8 mouse cellular contexts compared by ENCODE assay signal in the genomic region with DNA sequence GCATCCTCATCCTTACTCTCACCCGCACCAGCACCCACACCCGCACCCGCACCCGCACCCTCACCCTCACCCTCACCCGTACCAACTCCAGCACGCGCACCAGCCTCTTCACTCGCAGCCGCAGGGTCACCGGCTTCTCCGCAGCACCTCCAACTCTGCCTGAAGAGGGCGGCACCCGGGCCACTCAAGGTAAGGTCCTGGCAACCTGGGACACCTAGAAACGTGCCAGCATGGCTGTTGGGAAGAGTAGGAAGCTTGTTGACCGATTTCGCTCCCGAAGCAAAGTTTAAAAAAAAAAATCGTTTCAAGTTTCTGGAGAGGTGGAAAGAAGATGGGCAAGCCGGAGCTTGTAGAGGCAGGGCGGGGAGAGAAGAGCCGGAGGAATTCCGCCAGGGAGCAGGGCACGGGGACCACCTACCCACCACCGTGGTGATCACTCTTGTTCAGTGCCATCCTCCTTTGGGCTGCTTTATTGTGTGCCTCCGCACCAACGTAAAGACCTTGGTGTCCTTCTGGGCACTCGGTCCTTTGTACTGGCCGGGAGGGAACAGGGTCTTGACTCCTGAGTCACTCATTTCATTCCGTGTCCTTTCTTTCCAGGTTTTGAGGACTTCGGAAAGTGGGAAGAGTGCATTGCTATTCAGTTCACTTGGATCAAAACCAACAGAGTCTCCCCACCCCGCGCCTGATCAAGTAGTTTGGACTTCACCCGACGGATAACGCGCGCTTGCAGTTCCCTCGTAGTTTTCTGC. TPM values are rescaled to one million over a fixed set of nuclear protein-coding genes. Genes with fewer than 3 reads are reported as not detected.
A peak's percentile ranks its signal among the peaks of the same experiment; 100 is the strongest.
DNase-seq lines count a peak whose midpoint lies in the region; ATAC-seq lines count a peak whose summit lies in the region.

No protein-coding gene starts in this region.

- H3K4me2 ChIP-seq in intestine, embryonic 16.5 days (ENCODE audit: low read depth, low read length), result peak overlapping the region; percentile 65
- peak overlapping the region; percentile 77 for H3K4me2 ChIP-seq in limb, embryonic 11.5 days (ENCODE audit: low read depth, severe bottlenecking)
- peak overlapping the region; percentile 67 for H3K4me2 ChIP-seq in midbrain, embryonic 11.5 days

- peaks cover 26% of the 10 kb centered on the region for H3K4me1 ChIP-seq in intestine, embryonic 16.5 days (ENCODE audit: control insufficient read depth, insufficient read depth, low read length)
- H3K4me1 ChIP-seq in limb, embryonic 11.5 days (ENCODE audit: control insufficient read depth, insufficient read depth, low read length), result peaks cover 18% of the 10 kb centered on the region
- peaks cover 5% of the 10 kb centered on the region; the same call in 1 of the 2 replicates for H3K4me1 ChIP-seq in midbrain, embryonic 11.5 days (ENCODE audit: control insufficient read depth, insufficient read depth, low read length)

- no peaks in the 10 kb centered on the region for H3K27me3 ChIP-seq in intestine, embryonic 16.5 days (replicated peaks; ENCODE audit: control insufficient read depth, insufficient read depth, low read length)
- H3K27me3 ChIP-seq in limb, embryonic 11.5 days (ENCODE audit: control insufficient read depth, insufficient read depth, low read length), result no peaks in the 10 kb centered on the region
- H3K27me3 ChIP-seq in midbrain, embryonic 11.5 days (ENCODE audit: control insufficient read depth, insufficient read depth, low read length), result no peaks in the 10 kb centered on the region

- peak; percentile 47 for DNase-seq in adipocyte (ENCODE audit: low spot score)
- DNase-seq in embryo, embryonic 10 days (ENCODE audit: low spot score), result peak; percentile 70
- peak; percentile 29 to 52 for DNase-seq in gastrocnemius, postnatal 36 days
- DNase-seq in limb, embryonic 11.5 days (ENCODE audit: low spot score), result peak; percentile 78
- peak; percentile 95 for DNase-seq in midbrain, embryonic 11.5 days (ENCODE audit: low spot score, missing footprints)
- peak; percentile 21 for DNase-seq in spleen, adult 12 weeks (ENCODE audit: low spot score)

- ATAC-seq in intestine, embryonic 16.5 days, result peak; percentile 25
- peak; percentile 8; the same call in 1 of the 2 replicates for ATAC-seq in limb, embryonic 11.5 days (ENCODE audit: insufficient number of reproducible peaks, low FRiP score, low TSS enrichment, low read depth)
- peak; percentile 17 for ATAC-seq in midbrain, embryonic 11.5 days (ENCODE audit: low FRiP score)
- ATAC-seq in monocyte, adult 5-6 weeks (replicated peaks; ENCODE audit: insufficient number of reproducible peaks, low FRiP score, low TSS enrichment, poor library complexity, severe bottlenecking), result no peak

- H3K9ac ChIP-seq in intestine, embryonic 16.5 days (ENCODE audit: low read depth, low read length), result peak overlapping the region; percentile 90
- peak overlapping the region; percentile 93 for H3K9ac ChIP-seq in limb, embryonic 11.5 days (ENCODE audit: low read length)
- peak overlapping the region; percentile 81 for H3K9ac ChIP-seq in midbrain, embryonic 11.5 days (ENCODE audit: low read length)

- H3K9me3 ChIP-seq in intestine, embryonic 16.5 days (ENCODE audit: control insufficient read depth, low read length), result no peaks in the 10 kb centered on the region
- no peaks in the 10 kb centered on the region for H3K9me3 ChIP-seq in limb, embryonic 11.5 days (ENCODE audit: control insufficient read depth, low read length)
- no peaks in the 10 kb centered on the region for H3K9me3 ChIP-seq in midbrain, embryonic 11.5 days (ENCODE audit: control insufficient read depth, low read length)

- intact Hi-C loops in gastrocnemius, postnatal 36 days (cut with DNase I), result loop anchor here (5.0 kb wide), 1 partner anchor 40 kb away; no protein-coding TSS in a partner anchor

- peak overlapping the region; percentile 66 for H3K4me3 ChIP-seq in intestine, embryonic 16.5 days (ENCODE audit: low read length)
- H3K4me3 ChIP-seq in limb, embryonic 11.5 days (ENCODE audit: low read depth, low read length), result peak overlapping the region; percentile 88
- peak overlapping the region; percentile 66 for H3K4me3 ChIP-seq in midbrain, embryonic 11.5 days (ENCODE audit: low read depth, low read length)

- WGBS in intestine, embryonic 16.5 days, result under 1% methylated on average over 35 of the region's 38 CpGs
- WGBS in limb, embryonic 11.5 days, result under 1% methylated on average over 38 of the region's 38 CpGs
- under 1% methylated on average over 38 of the region's 38 CpGs for WGBS in midbrain, embryonic 11.5 days

- H3K27ac ChIP-seq in intestine, embryonic 16.5 days (ENCODE audit: low read length), result peak overlapping the region; percentile 97
- peak overlapping the region; percentile 94 for H3K27ac ChIP-seq in limb, embryonic 11.5 days (replicated peaks; ENCODE audit: low read depth, low read length)
- no peak overlapping the region; the same call in 1 of the 2 replicates for H3K27ac ChIP-seq in midbrain, embryonic 11.5 days (ENCODE audit: low read depth, low read length)

- no peaks in the 10 kb centered on the region for H3K36me3 ChIP-seq in intestine, embryonic 16.5 days (ENCODE audit: control insufficient read depth, insufficient read depth, low read length)
- no peaks in the 10 kb centered on the region for H3K36me3 ChIP-seq in limb, embryonic 11.5 days (ENCODE audit: control insufficient read depth, insufficient read depth, low read length)
- no peaks in the 10 kb centered on the region for H3K36me3 ChIP-seq in midbrain, embryonic 11.5 days (ENCODE audit: control insufficient read depth, insufficient read depth, low read length)

RNA-seq across cellular contexts. Expression of a gene that starts 1.6 kb away (rescaled TPM):
- 1 to 10 TPM; 3.3 to 3.4 TPM for total RNA-seq in gastrocnemius, postnatal 36 days (2021)
- polyA plus RNA-seq in intestine, embryonic 16.5 days (2015; fragmentation: Nextera tagmentation; extraction: Ambion mirVana), result 31.9 and 32.2 TPM in 2 replicates
- 29.1 and 29.6 TPM in 2 replicates for polyA plus RNA-seq in limb, embryonic 11.5 days (2014; fragmentation: Nextera tagmentation; extraction: Ambion mirVana)
- polyA plus RNA-seq in midbrain, embryonic 11.5 days (2014; fragmentation: Nextera tagmentation; extraction: Ambion mirVana), result 13.0 and 13.1 TPM in 2 replicates
- total RNA-seq in monocyte, adult 5-6 weeks (2017), result 0.19 to 4.2 TPM (median 1.3 TPM) in 3 replicates

RNA-seq across cellular contexts. Expression of a gene that starts 34.6 kb away (rescaled TPM):
- total RNA-seq in gastrocnemius, postnatal 36 days (2021), result 10 to 100 TPM; 47.7 to 54.7 TPM
- 118 and 140 TPM in 2 replicates for polyA plus RNA-seq in intestine, embryonic 16.5 days (2015; fragmentation: Nextera tagmentation; extraction: Ambion mirVana)
- 415 and 416 TPM in 2 replicates for polyA plus RNA-seq in limb, embryonic 11.5 days (2014; fragmentation: Nextera tagmentation; extraction: Ambion mirVana)
- 447 and 449 TPM in 2 replicates for polyA plus RNA-seq in midbrain, embryonic 11.5 days (2014; fragmentation: Nextera tagmentation; extraction: Ambion mirVana)
- total RNA-seq in monocyte, adult 5-6 weeks (2017), result 260 to 307 TPM (median 290 TPM) in 3 replicates

Comparison
In these comparisons a context has a peak if more than half of its experiments do, and no peak if none do; other contexts are left out.
1. DNase-seq: peak in every context shown above with its lines; median percentile 95 in midbrain, embryonic 11.5 days; 78 in limb, embryonic 11.5 days; 70 in embryo, embryonic 10 days; 47 in adipocyte; 40 in gastrocnemius, postnatal 36 days; 21 in spleen, adult 12 weeks.